Comparison of ENCODE assay signal across 18 mouse cellular contexts in the genomic region with DNA sequence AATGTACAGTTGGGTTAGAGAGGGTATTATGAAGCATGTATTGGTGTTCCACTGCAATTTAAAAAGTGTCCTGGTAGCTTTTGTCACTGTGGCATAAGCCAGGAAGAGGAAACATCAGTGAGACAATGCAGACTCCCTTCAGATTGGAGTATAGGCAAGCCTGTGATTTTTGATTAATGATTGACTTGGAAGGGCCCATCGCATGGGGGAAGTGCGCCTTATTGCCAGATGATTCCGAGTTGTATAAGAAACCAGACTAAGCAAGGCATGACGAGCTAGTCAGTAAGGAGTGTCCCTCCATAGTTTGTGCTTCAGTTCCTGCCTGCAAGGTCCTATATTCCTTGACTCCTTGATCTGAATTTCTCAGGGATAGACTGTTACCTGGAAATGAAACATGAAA.
"Had no signal": no experiment of that assay in that cellular context is flagged by ENCODE, and none has a peak within 500 bp of the region (broad histone marks: within the 10 kb centered on the region; RNA-seq: fewer than 3 reads in every experiment).

No protein-coding gene starts in this region.

- H3K4me1 ChIP-seq: midbrain, embryonic 10.5 days; midbrain, embryonic 12.5 days; neural tube, embryonic 13.5 days had no signal

- DNase-seq: lung, embryonic 14.5 days; lung, postnatal 10 days; lung, postnatal 4 days; midbrain, embryonic 14.5 days; retina, postnatal 1 day; right cerebral cortex, adult 18-20 months; right cerebral cortex, postnatal 25 days; right cerebral cortex, postnatal 4 days; spleen, adult 18-20 months; thymus, adult 18-20 months; thymus, postnatal 14 days; thymus, postnatal 36 days had no signal

- H3K27ac ChIP-seq: midbrain, embryonic 10.5 days; midbrain, embryonic 12.5 days; neural tube, embryonic 13.5 days; neural tube, embryonic 15.5 days had no signal

- H3K9ac ChIP-seq: lung, embryonic 14.5 days; midbrain, embryonic 12.5 days; neural tube, embryonic 13.5 days; neural tube, embryonic 15.5 days had no signal

- H3K9me3 ChIP-seq: midbrain, embryonic 10.5 days; midbrain, embryonic 12.5 days; neural tube, embryonic 13.5 days; neural tube, embryonic 15.5 days had no signal

- H3K36me3 ChIP-seq: midbrain, embryonic 10.5 days; midbrain, embryonic 12.5 days; neural tube, embryonic 15.5 days had no signal

- H3K4me2 ChIP-seq: lung, embryonic 14.5 days; midbrain, embryonic 12.5 days; neural tube, embryonic 13.5 days; neural tube, embryonic 15.5 days had no signal

- H3K27me3 ChIP-seq: midbrain, embryonic 12.5 days; neural tube, embryonic 13.5 days; neural tube, embryonic 15.5 days had no signal

- H3K4me3 ChIP-seq: midbrain, embryonic 10.5 days; midbrain, embryonic 12.5 days; myocyte; neural tube, embryonic 13.5 days; neural tube, embryonic 15.5 days had no signal

- ATAC-seq: midbrain, embryonic 16.5 days had no signal
